16 mouse cellular contexts compared by ENCODE assay signal in the genomic region with DNA sequence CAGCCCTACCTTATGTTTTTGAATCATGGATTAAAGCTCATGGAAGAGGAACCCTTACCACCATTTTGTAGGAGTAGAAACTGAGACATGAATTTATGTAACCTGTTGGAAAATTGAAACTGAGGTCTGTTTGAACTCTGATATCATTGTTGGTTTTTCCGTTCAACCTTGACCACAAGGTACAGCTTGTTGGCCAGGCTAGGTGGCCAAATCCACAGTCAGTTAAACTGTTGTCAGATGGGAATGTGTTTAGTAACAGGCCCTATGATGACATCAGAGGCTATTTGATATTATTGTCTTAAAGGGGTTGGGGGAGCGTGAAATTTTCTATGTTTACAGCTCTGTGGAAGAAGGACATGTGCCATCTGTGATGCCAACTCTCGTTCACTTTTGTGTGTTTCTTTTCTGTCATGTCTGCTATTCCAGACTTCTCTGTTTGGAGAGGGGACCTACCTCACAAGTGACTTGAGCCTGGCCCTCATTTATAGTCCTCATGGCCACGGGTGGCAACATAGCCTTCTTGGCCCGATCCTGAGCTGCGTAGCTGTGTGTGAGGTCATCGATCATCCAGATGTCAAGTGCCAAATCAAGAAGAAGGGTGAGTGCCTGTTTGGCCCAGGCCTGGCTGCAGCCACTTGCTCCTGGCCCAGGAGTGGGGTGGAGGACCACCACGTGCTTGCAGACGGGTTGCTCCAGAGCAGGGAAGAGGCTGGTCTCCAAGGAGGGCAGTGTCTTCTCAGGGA.
"Had no signal": no experiment of that assay in that cellular context is flagged by ENCODE, and none has a peak within 500 bp of the region (broad histone marks: within the 10 kb centered on the region; RNA-seq: fewer than 3 reads in every experiment).

No protein-coding gene starts in this region.

- H3K4me2 ChIP-seq: limb, embryonic 13.5 days; neural tube, embryonic 15.5 days had no signal

- H3K27me3 ChIP-seq: limb, embryonic 13.5 days; neural tube, embryonic 15.5 days had no signal

- DNase-seq: kidney, adult 8-10 months; kidney, postnatal 14 days; left cerebral cortex, postnatal 4 days; lung, adult 18-20 months; lung, postnatal 10 days; lung, postnatal 4 days; midbrain, embryonic 14.5 days; right cerebral cortex, adult 18-20 months; right cerebral cortex, postnatal 25 days; thymus, adult 18-20 months; thymus, postnatal 25 days had no signal

- H3K9ac ChIP-seq: limb, embryonic 13.5 days; neural tube, embryonic 15.5 days had no signal

- ATAC-seq: intestine, embryonic 16.5 days had no signal

- H3K9me3 ChIP-seq: limb, embryonic 13.5 days; midbrain, embryonic 10.5 days; neural tube, embryonic 15.5 days had no signal

- H3K4me3 ChIP-seq: limb, embryonic 13.5 days; midbrain, embryonic 10.5 days; myocyte; neural tube, embryonic 15.5 days had no signal

- H3K27ac ChIP-seq: limb, embryonic 13.5 days; midbrain, embryonic 10.5 days; neural tube, embryonic 15.5 days had no signal
